Mouse (Mus musculus): ENCODE data around the gene Cfap36.

Gene Cfap36

DNA sequence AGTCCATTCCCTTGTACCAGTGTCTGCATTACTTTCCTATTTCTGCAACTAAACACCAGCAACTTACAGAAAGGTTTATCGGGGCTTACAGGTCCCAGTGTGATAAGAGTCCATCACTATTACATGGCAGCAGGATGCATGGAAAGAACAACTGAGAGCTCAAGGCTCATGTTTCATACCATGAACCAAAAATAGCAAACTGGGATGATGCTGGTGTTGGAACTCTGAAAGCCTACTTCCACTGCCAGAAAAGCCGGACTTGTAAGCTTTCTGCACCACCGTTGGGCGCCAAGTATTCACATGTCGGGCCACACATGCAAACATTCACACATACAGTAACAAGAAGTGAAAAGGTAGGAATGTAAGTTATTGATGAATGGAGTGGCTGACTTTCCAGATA, 65.5 kb downstream of the Cfap36 start:
- no peak for DNase-seq (ENCODE audit: low read depth in 1 of 2, low spot score in 2 of 2)

- no peak for DNase-seq (ENCODE audit: low read depth in 1 of 2, low spot score in 2 of 2)
Measured at GRCm38 (mm10) chr11:29180657-29181056, 66.6 kb downstream of the Cfap36 start.

GRCm38 (mm10) chr11:29179319-29179718, 67.9 kb downstream of the Cfap36 start:
- no peak for DNase-seq (ENCODE audit: low read depth in 1 of 2, low spot score in 2 of 2)

DNA sequence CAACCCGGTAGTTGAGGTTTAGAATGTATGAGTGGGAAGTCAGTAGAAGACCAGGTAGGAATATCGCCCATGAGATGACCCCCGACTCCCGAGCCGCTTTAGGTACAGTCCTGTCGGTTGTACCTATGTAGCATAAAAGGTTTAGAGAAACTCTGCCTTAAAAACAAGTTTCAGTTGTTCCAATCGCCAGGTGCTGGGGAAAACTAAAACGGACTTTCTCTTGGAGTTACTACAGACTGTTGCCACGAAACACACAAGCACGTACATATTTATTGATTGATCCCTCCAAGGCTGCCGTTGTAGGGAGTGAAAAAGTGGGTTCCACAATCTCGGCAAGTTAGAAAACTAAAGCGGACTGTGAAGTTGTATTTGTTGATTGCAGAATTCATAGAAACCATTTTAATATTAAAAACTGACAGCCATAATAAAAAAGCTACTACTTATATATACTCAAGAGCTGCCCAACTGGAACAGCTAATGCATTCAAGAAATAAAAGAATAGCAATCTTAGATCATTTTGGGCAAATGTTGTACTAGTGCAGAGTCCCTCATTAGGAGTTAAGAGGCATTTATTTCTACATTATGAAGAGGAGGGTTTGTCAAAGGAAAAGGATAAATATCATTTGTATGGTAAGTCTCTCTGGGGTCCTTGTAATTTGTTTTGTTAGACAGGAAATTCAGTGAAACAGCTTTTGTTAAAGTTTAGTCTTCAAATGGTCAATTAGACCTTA, 73.3 kb downstream of the Cfap36 start:
- no peak for DNase-seq (ENCODE audit: low read depth in 1 of 2, low spot score in 2 of 2)

DNA sequence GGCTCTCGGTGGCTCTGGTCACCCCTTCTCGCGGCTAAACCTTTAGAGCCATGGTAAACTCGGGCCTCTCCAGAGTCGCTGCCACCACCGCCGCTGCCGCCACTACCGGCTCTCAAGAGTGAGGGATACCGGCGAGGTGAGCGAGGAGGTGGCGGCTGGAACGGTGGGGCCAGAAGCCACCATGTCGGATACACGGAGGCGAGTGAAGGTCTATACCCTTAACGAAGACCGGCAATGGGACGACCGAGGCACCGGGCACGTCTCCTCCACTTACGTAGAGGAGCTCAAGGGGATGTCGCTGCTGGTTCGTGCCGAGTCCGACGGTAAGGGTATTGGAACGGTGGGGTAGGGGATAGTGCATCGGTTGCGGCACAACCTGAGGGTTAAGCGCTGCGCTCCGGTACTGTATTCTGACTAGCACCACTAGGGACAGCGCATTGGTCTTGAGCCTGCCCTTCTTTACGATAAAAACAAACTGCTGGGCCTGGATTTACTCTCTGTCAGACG, 74.0 kb downstream of the Cfap36 start:
- DNase-seq (ENCODE audit: low read depth in 1 of 2, low spot score in 2 of 2), result peak; percentile 22 to 53

GRCm38 (mm10) chr11:29172563-29173124, 74.6 kb downstream of the Cfap36 start, which contains the start of gene Ppp4r3b:
Gene Ppp4r3b, plus strand, starts transcription at chr11:29172890.
- peak; percentile 95 for DNase-seq (ENCODE audit: low read depth in 1 of 2, low spot score in 2 of 2)

- DNase-seq (ENCODE audit: low read depth in 1 of 2, low spot score in 2 of 2), result peak; percentile 3 to 22
Measured at GRCm38 (mm10) chr11:29171959-29172391, 75.2 kb downstream of the Cfap36 start.
